Mouse (Mus musculus) hindbrain, embryonic 13.5 days (tissue): ENCODE data around the gene Limk1. TPM values are rescaled to one million over a fixed set of nuclear protein-coding genes. Genes with fewer than 3 reads are reported as not detected.

Source experiments
- ATAC-seq: fragments of 200-750 bp; cut with Nextera tagmentation; 2 replicates; pipeline ENCODE4 v1.8.0; 2017; ENCODE audit warnings: moderate TSS enrichment; ENCODE audit not compliant: low FRiP score
- H3K27ac ChIP-seq: fragments of 300-500 bp; sonication (generic); 2 replicates; pipeline ENCODE4 v1.5.1; 2015; ENCODE audit warnings: inconsistent platforms, mild to moderate bottlenecking, moderate library complexity
- H3K27me3 ChIP-seq: fragments of 300-500 bp; sonication (generic); 2 replicates; pipeline ENCODE4 v1.6.1; 2015; ENCODE audit warnings: mild to moderate bottlenecking, inconsistent platforms
- H3K36me3 ChIP-seq: fragments of 300-500 bp; sonication (generic); 2 replicates; pipeline ENCODE4 v1.6.1; 2015; ENCODE audit warnings: mild to moderate bottlenecking, inconsistent platforms
- H3K4me1 ChIP-seq: fragments of 300-500 bp; sonication (generic); replicated peaks from 2 replicates; pipeline ENCODE4 v1.6.1; 2015; ENCODE audit warnings: inconsistent platforms
- H3K4me2 ChIP-seq: fragments of 300-500 bp; sonication (generic); 2 replicates; pipeline ENCODE4 v1.6.1; 2015; ENCODE audit warnings: inconsistent platforms, mild to moderate bottlenecking, moderate library complexity
- H3K4me3 ChIP-seq: fragments of 300-500 bp; sonication (generic); 2 replicates; pipeline ENCODE4 v1.5.1; 2015; ENCODE audit warnings: mild to moderate bottlenecking, inconsistent platforms
- H3K9ac ChIP-seq: fragments of 300-500 bp; sonication (generic); 2 replicates; pipeline ENCODE4 v1.6.1; 2015; ENCODE audit warnings: mild to moderate bottlenecking, inconsistent platforms
- H3K9me3 ChIP-seq: fragments of 300-500 bp; sonication (generic); 2 replicates; pipeline ENCODE4 v1.6.1; 2016; ENCODE audit warnings: inconsistent platforms
- WGBS: fragments of 180-500 bp; shearing (Covaris S2); methylation state at CpG from one replicate; pipeline ENCODE4 v1.1.7; 2015; 5-methylcytosine and 5-hydroxymethylcytosine counted together
- polyA plus RNA-seq: library from polyadenylated mRNA; unstranded; fragments of >200 nt; fragmentation: Nextera tagmentation; extraction: Ambion mirVana; gene quantifications from 2 replicates; pipeline ENCODE4 v1.2.1, GENCODE M21; 2015

The Limk1 gene
- 21.6 and 23.4 TPM in 2 replicates for polyA plus RNA-seq

GRCm38 (mm10) chr5:134688086-134688717 is at the start of gene Limk1:
Limk1 (minus strand) TSS chr5:134688598.
- H3K4me1 ChIP-seq = peaks cover 35% of the 10 kb centered on the region
- H3K27ac ChIP-seq = peak within 1 kb of the TSS; percentile 93
- ATAC-seq = peak; percentile 31
- peak within 1 kb of the TSS; percentile 96 for H3K9ac ChIP-seq
- peak within 1 kb of the TSS; percentile 79 for H3K4me2 ChIP-seq
- peaks cover 32% of the 10 kb centered on the region for H3K36me3 ChIP-seq
- peak within 1 kb of the TSS; percentile 87 for H3K4me3 ChIP-seq
- H3K9me3 ChIP-seq = no peaks in the 10 kb centered on the region
- under 1% methylated on average over 46 of the region's 69 CpGs for WGBS
- H3K27me3 ChIP-seq = no peaks in the 10 kb centered on the region

DNA sequence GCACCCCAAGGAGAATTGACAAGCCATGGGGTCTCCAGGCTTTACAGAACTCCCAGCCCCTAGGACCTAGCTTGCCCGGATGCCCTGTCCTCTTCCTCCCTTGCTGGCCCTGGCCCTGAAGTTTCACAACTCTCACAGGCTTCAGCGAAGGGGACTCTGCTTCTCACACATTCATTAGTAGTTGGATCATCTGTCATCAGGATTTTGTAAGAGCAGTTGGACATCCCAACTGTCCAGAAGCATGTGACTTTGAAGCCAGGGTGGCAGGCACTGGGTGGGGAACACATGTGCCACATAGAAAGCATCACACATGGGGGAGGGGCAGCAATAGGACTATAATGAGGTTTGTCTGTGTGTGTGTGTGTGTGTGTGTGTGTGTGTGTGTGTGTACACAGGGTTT is 46.5 kb upstream of the Limk1 start:
- H3K27me3 ChIP-seq = no peaks in the 10 kb centered on the region
- peaks cover under 1% of the 10 kb centered on the region; the same call in 1 of the 2 replicates for H3K4me1 ChIP-seq

GRCm38 (mm10) chr5:134734072-134734471 is 45.7 kb upstream of the Limk1 start:
- H3K4me2 ChIP-seq = no peak overlapping the region
- H3K4me1 ChIP-seq = no peaks in the 10 kb centered on the region
- H3K36me3 ChIP-seq = no peaks in the 10 kb centered on the region
- no peak for ATAC-seq
- H3K4me3 ChIP-seq = no peak overlapping the region
- H3K9me3 ChIP-seq = no peaks in the 10 kb centered on the region
- WGBS = 80% methylated on average over 5 of the region's 5 CpGs
- H3K27me3 ChIP-seq = no peaks in the 10 kb centered on the region
- no peak overlapping the region for H3K27ac ChIP-seq
- H3K9ac ChIP-seq = no peak overlapping the region

More for the DNA sequence above, 46.5 kb upstream of the Limk1 start:
- no peaks in the 10 kb centered on the region for H3K36me3 ChIP-seq
- H3K4me3 ChIP-seq = no peak overlapping the region
- 76% methylated on average over 2 of the region's 2 CpGs for WGBS
- no peak overlapping the region for H3K4me2 ChIP-seq
- no peak overlapping the region for H3K9ac ChIP-seq
- no peak overlapping the region for H3K27ac ChIP-seq
- no peaks in the 10 kb centered on the region for H3K9me3 ChIP-seq
- ATAC-seq = no peak

DNA sequence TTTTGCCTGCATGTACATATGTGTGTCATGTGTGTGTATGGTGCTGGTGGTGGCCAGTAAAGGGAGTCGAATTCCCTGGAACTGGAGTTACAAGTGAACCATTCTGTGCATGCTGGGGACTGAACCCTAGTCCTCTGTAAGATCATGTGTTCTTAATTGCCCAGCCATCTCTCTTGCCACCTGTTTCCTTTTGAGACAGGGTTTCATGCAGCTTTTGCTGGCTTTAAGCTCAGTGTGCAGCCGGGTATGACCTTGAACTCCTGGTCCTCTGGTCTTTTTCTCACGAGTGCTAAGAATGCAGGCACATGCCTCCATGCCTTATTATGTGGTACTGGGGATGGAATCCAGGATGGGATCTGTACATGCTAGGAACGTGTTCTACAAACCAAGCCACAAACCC is 44.8 kb upstream of the Limk1 start:
- Histone ChIP-seq H3K9ac (no peak overlapping the region), H3K4me1 (no peaks in the 10 kb centered on the region), H3K36me3 (no peaks in the 10 kb centered on the region), H3K27me3 (no peaks in the 10 kb centered on the region), H3K27ac (no peak overlapping the region), H3K4me3 (no peak overlapping the region), H3K4me2 (no peak overlapping the region), H3K9me3 (no peaks in the 10 kb centered on the region)
- WGBS = 74% methylated on average over 4 of the region's 4 CpGs
- ATAC-seq = no peak

DNA sequence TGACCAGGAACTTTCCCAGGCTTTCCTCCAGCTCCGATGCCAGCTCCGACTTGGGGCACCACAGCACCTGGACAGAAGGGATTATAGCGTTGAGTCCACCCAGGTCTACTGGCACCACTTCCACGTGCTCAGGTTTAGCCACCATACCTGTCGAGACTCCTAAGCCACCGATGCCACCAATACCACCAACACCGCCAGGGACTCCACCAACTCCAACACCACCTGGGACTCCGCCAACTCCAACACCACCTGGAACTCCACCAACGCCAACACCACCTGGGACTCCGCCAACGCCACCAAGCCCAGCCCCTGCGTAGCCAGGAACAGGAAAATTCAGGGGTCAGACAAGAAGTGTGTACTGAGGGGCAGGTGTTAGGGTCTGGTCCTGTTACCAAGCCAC is 40.7 kb upstream of the Limk1 start:
- Histone ChIP-seq H3K27me3 (0 out of 2 replicates have a peak, but pooled peaks cover 2% of the 10 kb centered on the region), H3K4me2 (no peak overlapping the region), H3K4me1 (no peaks in the 10 kb centered on the region), H3K9me3 (no peaks in the 10 kb centered on the region), H3K36me3 (no peaks in the 10 kb centered on the region), H3K9ac (no peak overlapping the region), H3K27ac (no peak overlapping the region), H3K4me3 (no peak overlapping the region)
- WGBS = 92% methylated on average over 12 of the region's 12 CpGs
- no peak for ATAC-seq

GRCm38 (mm10) chr5:134728535-134728934 is 40.1 kb upstream of the Limk1 start:
- ATAC-seq = no peak
- Histone ChIP-seq H3K36me3 (no peaks in the 10 kb centered on the region), H3K9ac (no peak overlapping the region), H3K27ac (no peak overlapping the region), H3K27me3 (0 out of 2 replicates have a peak, but pooled peaks cover 2% of the 10 kb centered on the region), H3K4me2 (no peak overlapping the region), H3K4me1 (no peaks in the 10 kb centered on the region), H3K4me3 (no peak overlapping the region), H3K9me3 (no peaks in the 10 kb centered on the region)
- 79% methylated on average over 3 of the region's 3 CpGs for WGBS

GRCm38 (mm10) chr5:134727001-134727639 is 38.7 kb upstream of the Limk1 start:
- Histone ChIP-seq H3K36me3 (no peaks in the 10 kb centered on the region), H3K9me3 (no peaks in the 10 kb centered on the region), H3K4me2 (no peak overlapping the region), H3K9ac (no peak overlapping the region), H3K4me3 (no peak overlapping the region), H3K27ac (no peak overlapping the region), H3K27me3 (0 out of 2 replicates have a peak, but pooled peaks cover 2% of the 10 kb centered on the region), H3K4me1 (no peaks in the 10 kb centered on the region)
- 85% methylated on average over 8 of the region's 8 CpGs for WGBS
- ATAC-seq = no peak

- Histone ChIP-seq H3K4me3 (no peak overlapping the region), H3K9me3 (no peaks in the 10 kb centered on the region), H3K27ac (no peak overlapping the region), H3K27me3 (0 out of 2 replicates have a peak, but pooled peaks cover 2% of the 10 kb centered on the region), H3K4me1 (no peaks in the 10 kb centered on the region), H3K36me3 (no peaks in the 10 kb centered on the region), H3K9ac (no peak overlapping the region), H3K4me2 (no peak overlapping the region)
- WGBS = 71% methylated on average over 4 of the region's 4 CpGs
- no peak for ATAC-seq
These were observed 36.9 kb upstream of the Limk1 start for GRCm38 (mm10) chr5:134725299-134725698.

DNA sequence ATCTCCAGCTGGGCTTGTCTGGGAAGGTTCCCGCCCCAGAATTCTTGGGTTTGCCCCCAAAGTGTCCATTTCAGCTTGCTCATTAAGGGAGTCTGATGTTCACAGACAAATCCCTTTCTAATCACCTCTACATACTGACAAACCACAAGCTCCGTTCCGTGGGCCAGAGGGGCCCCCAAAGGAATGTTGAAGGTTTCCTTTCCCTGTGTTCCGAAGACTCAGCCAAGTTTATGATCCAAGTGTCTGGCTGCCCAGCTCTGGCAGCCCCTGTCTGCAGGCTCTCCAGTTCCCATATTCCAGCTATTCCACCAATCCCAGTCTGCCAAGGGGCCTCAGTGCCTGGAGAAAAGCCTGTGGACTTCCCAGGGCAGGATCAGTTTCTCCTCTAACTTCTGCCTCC is 31.7 kb upstream of the Limk1 start:
- no peak overlapping the region for H3K4me2 ChIP-seq
- whole genome bisulfite sequencing = 78% methylated on average over 4 of the region's 4 CpGs
- H3K9ac ChIP-seq = no peak overlapping the region
- H3K27ac ChIP-seq = no peak overlapping the region
- no peaks in the 10 kb centered on the region for H3K9me3 ChIP-seq
- no peaks in the 10 kb centered on the region for H3K4me1 ChIP-seq
- H3K36me3 ChIP-seq = no peaks in the 10 kb centered on the region
- no peak for ATAC-seq
- no peak overlapping the region for H3K4me3 ChIP-seq
- no peaks in the 10 kb centered on the region for H3K27me3 ChIP-seq

DNA sequence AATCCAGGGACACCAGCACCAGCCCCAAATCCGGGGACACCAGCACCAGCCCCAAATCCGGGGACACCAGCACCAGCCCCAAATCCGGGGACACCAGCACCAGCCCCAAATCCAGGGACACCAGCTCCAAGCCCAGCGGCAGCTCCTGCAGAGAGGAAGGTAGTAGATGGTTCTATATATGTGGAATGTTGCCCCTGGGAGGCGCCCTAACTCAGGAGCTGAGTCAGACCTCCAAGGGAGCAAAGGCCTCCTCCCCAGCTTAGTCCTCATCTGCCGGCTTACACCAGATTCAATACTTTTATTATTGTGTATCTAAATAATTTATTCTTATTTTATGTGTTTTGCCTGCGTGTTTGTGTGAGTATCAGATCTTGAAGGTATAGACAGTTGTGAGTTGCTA is 22.7 kb upstream of the Limk1 start:
- no peak overlapping the region for H3K4me3 ChIP-seq
- no peaks in the 10 kb centered on the region for H3K4me1 ChIP-seq
- H3K9ac ChIP-seq = no peak overlapping the region
- no peak for ATAC-seq
- H3K9me3 ChIP-seq = no peaks in the 10 kb centered on the region
- H3K27me3 ChIP-seq = peaks cover 6% of the 10 kb centered on the region; the same call in 1 of the 2 replicates
- no peaks in the 10 kb centered on the region for H3K36me3 ChIP-seq
- H3K27ac ChIP-seq = no peak overlapping the region
- no peak overlapping the region for H3K4me2 ChIP-seq
- WGBS = 74% methylated on average over 7 of the region's 7 CpGs

DNA sequence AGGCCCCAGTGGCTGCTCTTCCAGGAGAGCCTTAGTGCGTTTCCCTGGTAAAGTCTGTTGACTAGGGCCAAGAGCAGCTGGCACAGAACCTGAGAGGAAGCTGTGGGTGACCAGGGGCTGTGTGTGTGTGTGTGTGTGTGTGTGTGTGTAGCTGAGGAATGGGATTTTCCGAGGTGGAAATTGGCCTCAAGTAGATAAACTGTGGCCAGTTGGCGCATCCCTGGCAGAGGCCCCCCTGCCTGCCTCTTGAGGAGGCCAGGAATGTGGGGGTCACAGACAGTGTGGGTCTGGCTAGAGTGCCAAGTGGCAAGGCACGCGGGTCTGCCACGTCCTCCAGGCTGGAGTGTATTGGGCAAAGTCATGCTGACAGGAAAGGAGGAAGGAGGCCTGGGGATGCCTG is 20.9 kb upstream of the Limk1 start:
- Histone ChIP-seq H3K4me1 (no peaks in the 10 kb centered on the region), H3K9ac (no peak overlapping the region), H3K4me3 (no peak overlapping the region), H3K27me3 (peaks cover 6% of the 10 kb centered on the region; the same call in 1 of the 2 replicates), H3K27ac (no peak overlapping the region), H3K36me3 (no peaks in the 10 kb centered on the region), H3K4me2 (no peak overlapping the region), H3K9me3 (no peaks in the 10 kb centered on the region)
- 63% methylated on average over 6 of the region's 6 CpGs for WGBS
- no peak for ATAC-seq

DNA sequence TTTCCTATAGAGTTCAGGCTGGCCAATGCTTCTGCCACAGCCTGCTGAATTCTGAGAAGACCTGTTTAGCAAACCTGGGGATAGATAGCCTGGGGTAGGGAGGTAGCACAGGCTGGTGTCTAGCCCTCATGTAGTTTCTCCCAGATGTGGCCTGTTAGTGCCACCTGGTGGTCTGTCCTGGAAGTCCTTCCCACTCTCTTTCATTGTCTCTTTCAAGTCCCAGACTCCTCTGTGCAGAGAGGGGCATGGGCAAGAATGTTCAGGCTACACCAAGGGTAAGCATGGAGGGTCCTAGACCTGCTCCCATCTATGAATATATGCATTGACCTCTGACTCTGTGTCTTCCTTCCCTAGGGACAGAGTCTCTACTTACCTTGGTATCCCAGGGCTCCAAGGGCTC is 15.8 kb upstream of the Limk1 start:
- H3K27ac ChIP-seq = no peak overlapping the region
- H3K4me3 ChIP-seq = no peak overlapping the region
- no peak overlapping the region for H3K4me2 ChIP-seq
- no peaks in the 10 kb centered on the region for H3K9me3 ChIP-seq
- no peaks in the 10 kb centered on the region for H3K36me3 ChIP-seq
- peaks cover 10% of the 10 kb centered on the region; the same call in 1 of the 2 replicates for H3K27me3 ChIP-seq
- H3K9ac ChIP-seq = no peak overlapping the region
- ATAC-seq = peak; percentile 61; the same call in 1 of the 2 replicates
- H3K4me1 ChIP-seq = no peaks in the 10 kb centered on the region

- Histone ChIP-seq H3K9me3 (no peaks in the 10 kb centered on the region), H3K9ac (no peak overlapping the region), H3K4me1 (no peaks in the 10 kb centered on the region), H3K36me3 (no peaks in the 10 kb centered on the region), H3K27me3 (no peaks in the 10 kb centered on the region), H3K4me2 (no peak overlapping the region), H3K27ac (no peak overlapping the region), H3K4me3 (no peak overlapping the region)
- no peak for ATAC-seq
- WGBS = 83% methylated on average over 2 of the region's 2 CpGs
These were observed 7.1 kb upstream of the Limk1 start for GRCm38 (mm10) chr5:134695539-134695938.
